Mouse (Mus musculus): ENCODE data around the gene Spn.

The Spn gene

GRCm38 (mm10) chr7:127139562-127139961 lies 1.9 kb upstream of the Spn start:
- no peak for DNase-seq

GRCm38 (mm10) chr7:127139100-127139499 lies 1.5 kb upstream of the Spn start:
- DNase-seq, result no peak

- DNase-seq, result no peak
These were observed 1.2 kb downstream of the Spn start for GRCm38 (mm10) chr7:127136181-127137071.

DNA sequence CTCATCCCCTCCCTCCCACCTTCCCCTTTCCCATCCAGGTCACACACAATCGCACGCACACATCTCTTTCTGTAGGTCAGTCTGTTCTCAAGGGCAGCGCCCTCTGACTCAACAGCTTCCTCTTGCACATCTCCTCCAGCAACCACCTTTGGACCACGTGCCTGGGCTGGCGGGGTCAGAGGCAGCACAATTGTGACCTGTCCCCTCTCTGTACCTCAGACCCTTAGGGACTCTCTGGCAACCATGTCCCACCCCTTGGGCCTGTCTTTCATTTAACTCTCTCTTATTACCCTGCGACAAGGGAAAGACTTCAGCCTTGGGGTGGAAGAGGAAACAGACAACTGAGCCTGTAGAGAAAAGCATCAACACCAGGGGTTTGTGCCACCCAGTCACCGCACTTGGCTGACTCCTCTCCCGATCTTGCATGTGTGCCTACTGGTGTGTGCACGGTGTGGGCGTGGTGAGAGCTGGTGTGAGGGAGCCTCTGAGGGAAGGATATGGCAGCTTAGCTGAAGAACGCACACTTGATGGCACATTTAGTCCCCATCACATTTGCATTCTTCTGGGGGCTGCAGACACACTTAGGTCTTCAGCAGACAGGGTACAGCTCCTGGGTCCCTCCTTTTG lies 2.7 kb downstream of the Spn start:
- DNase-seq, result no peak

GRCm38 (mm10) chr7:127133125-127133524 lies 4.5 kb downstream of the Spn start:
- DNase-seq, result no peak

DNA sequence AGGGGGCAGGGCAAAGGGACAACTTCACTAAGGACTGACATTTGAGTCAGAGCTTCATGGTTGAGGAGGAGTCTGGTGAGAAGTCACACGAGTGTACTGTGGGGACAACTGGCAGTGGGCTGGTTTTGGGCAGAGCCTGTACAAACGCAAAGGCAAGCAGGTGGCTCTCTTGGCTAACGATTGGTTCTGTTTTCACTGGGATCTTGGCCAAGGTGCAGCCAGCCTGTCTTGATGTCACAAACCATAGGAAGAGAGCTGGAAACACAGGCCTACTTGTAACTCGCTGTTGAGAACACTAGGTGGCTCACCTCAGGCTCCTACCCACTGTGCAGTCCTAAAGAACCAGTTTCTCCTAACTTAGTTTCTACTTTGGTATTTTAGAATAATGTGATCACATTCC lies 8.0 kb downstream of the Spn start:
- peak; percentile 63 for DNase-seq

DNA sequence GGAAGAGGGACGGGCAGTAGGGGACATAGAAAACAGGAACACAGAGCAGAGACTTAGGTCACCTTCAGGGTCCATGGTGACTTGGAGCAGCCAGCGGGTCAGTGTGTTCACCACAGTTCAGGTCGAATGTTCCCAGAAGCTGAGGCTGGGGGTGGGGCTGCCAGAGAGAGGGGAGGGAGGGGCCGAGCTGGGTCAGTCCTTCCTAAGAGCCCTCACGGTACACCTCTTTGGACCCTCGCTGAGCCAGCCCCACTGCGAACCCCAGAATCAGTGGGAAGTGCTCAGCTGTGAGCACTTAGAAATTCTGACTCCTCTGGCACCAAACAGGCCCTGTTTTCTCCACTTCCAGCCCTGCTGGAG lies 15.7 kb downstream of the Spn start, which contains the start of gene Qprt:
Gene Qprt, minus strand, starts transcription at position 316 of the 360 bp plus-strand sequence.
- no peak for DNase-seq

GRCm38 (mm10) chr7:127121061-127121910 lies 16.3 kb downstream of the Spn start:
- no peak for DNase-seq

DNA sequence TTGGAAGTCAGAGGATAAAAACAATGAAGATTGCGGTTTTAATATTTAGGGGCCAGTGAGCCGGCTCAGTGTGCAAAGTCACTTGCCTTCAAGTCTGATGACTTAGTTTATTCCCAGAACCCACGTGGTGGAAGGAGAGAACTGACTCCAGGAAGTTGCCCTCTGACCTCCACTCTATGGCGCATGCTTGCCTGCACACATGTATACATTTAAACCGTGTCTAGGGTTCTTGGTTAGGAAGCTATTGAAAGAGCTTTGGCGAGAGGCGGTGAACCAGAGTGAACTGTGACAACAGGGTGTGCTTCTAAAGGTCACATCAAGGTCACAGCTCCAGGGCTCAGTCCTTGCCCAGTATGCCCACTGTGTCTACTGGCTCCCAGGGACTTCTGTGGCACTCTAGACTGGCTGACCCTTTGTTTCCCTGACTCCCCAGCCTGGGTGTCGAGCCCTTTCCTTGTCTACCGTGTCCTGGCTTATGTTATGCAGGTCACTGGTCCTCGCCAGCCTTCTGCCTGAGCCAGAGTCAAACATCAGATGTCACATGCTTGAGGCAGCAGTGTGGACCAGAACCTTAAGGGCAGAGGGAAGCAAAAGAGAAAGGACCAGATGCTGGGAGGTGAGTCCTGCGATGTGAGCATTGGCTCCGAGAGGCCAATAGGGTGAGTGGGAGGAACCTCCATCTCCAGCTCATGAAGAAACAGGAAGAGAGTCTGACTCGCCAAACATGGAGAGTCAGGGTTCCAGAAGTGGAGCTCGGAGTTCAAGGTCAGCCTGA lies 18.8 kb downstream of the Spn start:
- DNase-seq, result no peak

DNA sequence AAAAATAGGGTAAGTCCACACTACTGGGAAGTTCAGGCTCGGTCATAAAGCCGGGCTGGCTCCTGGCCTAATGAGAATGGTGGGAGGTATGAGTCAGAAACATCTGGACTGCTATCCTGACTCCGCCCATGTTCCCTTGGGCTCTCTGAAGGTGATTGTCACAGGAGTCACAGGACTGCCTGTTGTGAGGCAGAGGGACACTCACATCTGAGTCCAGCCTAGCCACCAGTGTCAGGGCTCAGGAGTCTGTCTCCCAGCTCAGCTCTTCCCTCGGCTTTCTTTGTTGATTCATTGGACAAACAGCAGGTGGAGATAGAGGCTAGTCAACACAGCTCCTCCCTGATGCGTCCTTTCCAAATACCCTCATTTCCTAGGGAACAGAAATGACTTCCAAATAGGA lies 19.7 kb downstream of the Spn start:
- no peak for DNase-seq

GRCm38 (mm10) chr7:127116331-127116935 lies 21.2 kb downstream of the Spn start:
- DNase-seq, result no peak

- DNase-seq, result no peak
These were observed 22.7 kb downstream of the Spn start for GRCm38 (mm10) chr7:127114920-127115319.

DNA sequence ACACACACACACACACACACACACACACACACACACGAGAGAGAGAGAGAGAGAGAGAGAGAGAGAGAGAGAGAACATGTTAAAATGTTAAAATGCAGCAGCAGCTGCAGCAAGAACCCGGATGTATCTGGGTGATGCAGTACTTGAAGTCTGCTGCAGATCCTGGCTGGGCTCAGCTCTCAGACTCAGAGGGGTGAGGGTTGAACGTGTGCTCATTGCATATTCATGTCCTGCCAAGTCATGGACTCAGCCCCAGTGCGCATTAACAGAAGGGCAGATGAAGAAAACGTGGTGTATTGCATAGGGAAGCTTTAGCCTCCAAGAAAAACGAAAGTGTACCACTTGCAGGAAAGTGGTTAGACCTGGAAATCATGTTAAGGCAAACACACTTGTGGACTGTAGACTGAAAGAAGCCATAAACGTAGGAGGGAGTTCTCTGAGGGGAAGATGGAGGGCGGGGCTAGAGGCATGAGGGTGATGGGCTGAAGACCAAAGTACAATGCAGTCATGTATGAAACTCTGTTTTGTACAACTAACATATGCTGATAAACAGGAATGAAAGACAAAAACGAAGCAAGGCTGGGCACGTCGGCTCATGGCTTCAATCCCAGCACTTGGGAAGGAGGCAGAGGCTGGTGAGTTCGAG lies 23.9 kb downstream of the Spn start:
- no peak for DNase-seq

- DNase-seq, result no peak
These were observed 24.6 kb downstream of the Spn start for GRCm38 (mm10) chr7:127112921-127113597.

DNA sequence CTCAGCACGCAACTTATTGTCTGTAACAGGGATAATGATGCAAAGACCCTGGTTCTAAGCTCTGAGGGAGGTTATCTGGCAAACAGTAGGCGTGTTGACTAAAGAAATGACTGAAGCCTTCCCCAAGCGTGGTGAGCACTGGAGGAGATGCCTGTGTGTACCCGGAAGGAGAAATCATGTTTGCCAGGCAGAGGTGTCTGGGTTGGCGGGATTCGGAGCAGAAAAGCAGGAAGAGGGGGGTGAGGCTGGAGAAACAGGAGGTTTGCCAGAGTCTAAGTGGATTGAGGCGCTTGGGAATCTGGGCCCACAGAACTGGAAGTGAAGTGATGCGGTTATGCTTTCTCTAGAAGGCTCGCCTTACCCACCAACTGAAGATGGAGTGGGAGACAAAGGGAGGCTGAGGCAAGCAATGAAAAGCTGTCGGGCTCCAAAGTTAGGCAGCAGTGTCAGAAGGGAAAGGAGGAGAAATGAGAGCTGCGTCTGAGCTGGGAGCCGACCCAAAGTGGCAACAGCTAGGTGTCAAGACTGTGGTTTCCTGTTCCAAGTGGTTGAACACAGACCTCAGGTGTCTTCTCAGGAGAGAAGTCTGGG lies 25.3 kb downstream of the Spn start:
- no peak for DNase-seq

- peak; percentile 44 for DNase-seq
These were observed 26.2 kb downstream of the Spn start for GRCm38 (mm10) chr7:127111461-127111860.

DNA sequence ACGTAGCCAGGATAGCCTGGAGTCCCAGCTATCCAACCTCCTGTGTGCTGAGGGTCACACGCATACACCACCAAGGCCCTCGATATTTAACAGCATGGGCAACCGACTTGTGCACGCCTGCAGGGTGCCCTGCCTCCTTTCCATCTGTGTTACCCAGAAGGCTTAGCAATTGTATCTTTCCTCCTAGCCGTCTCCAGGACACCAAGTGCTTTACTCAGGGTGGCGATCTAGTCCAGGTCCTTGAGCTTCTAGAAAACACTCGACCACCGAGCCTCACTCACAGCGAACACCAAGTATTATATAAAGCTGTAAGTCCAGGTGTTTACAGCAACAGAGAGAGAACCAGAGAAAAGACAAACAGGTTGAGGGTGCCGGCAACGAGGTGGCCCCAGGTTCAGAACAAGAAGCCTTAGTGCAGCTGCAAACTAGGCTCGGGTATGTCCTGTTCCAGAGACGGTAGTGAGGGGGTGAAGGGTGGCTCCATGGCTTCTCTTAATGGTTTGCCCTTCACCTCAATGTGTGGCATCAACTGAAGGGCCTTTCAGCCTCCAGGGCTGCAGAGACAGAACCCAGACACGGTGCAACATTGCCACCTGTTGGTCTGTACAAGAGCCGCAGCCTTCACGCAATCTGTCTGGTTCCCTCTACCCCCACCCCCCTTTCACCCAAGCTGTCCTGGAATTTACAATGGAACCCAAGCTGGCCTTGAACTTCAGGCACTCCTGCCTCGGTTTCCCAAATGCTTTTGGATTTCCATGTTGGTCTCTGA lies 27.2 kb downstream of the Spn start:
- DNase-seq, result peak; percentile 82

DNA sequence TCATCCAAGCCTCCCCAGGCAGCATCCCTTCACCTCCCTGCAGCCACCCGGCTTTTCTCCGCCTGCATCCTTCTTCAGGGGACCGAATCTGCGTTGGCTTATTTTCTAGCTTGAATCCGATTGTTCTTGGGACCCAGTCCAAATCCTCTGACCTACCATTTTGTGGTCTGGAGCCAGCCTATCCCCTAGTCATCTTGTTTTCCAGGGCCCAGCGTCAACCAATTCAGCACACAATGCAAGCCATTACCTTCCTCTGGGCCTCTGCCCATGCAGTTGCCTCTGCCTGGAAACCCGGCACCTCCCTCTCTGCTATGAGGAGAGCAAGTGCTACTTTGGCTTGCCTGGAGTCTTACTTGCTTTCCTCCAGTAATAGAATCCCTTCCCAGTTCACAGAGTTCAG lies 32.1 kb downstream of the Spn start:
- DNase-seq, result peak; percentile 25

DNA sequence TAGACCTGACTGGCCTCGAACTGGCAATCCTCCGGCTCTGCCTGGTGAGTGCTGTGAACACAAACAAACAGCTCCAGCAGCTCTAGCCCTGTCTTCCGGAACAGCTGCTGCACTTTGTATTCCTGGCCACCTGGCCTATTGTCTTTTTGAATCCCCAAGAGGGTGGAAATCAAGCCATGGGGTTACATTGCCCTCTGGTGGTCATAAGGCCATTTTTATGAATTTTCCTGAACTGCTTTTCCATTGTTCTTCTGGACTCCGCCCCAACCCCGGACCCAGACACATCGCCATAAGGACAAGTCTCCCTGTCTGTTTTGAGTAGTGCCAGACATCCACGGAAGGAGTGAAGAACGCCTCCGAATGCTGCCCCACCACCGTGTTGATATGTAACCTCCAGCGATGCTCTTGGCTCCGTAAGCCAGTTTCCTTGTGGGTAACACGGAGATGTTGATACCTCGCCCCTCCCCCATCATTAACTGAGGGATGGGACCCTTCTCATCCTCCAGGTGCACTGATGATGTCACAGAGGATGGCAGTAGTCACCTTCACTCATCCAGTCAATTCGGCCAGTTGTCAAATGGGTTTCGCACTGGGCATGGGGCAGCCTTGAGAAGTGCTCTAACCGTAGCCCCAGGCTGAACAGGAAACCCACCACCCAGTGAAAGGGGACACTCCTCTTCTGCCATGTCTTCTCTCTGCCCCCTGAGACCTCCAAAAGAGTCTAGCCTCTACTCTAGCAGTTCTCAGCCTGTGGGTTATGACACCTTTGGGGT lies 32.9 kb downstream of the Spn start:
- peak; percentile 90 for DNase-seq
